Mouse (Mus musculus): ENCODE data around the gene Rap1b.

Gene Rap1b

DNA sequence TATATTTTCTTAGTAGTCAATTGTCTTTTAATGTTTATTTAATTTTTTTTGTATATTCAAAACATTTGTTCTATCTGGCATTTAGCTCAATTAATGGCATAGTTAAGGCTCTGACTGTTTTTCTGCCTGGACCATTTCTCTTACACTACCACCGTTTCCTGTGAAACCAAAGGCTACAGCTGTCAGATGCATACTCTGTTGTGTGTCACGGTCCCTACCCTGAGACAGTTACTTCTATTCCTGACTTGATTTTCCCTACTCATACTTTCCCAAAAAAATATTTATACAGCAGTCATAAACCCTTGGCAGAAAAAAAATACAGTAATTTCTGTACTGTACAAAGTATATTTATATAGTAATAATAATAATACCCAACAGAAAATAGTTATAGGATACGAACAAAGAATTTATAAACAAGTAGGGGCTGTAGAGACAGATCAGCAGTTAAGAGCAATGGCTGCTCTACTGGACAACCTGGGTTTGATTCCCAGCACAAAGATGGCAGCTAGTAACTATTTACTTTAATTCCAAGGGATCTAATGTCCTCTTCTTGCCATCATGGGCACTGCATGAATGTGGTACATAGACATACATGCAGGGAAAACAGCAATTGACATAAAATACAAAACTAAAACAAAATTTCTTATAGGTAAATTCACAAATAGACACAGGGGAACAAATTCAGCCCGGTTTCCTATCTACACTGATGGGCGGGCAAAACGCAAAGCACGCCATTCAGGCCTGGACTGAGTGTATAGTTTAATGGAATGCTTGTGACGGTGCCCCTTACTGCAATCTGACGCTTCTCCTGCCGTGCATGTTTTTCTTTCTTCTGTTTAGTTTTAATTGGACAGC lies 78.3 kb downstream of the Rap1b start:
- no peak for DNase-seq

- DNase-seq = no peak
These were observed 79.0 kb downstream of the Rap1b start for GRCm38 (mm10) chr10:117766896-117767160.

DNA sequence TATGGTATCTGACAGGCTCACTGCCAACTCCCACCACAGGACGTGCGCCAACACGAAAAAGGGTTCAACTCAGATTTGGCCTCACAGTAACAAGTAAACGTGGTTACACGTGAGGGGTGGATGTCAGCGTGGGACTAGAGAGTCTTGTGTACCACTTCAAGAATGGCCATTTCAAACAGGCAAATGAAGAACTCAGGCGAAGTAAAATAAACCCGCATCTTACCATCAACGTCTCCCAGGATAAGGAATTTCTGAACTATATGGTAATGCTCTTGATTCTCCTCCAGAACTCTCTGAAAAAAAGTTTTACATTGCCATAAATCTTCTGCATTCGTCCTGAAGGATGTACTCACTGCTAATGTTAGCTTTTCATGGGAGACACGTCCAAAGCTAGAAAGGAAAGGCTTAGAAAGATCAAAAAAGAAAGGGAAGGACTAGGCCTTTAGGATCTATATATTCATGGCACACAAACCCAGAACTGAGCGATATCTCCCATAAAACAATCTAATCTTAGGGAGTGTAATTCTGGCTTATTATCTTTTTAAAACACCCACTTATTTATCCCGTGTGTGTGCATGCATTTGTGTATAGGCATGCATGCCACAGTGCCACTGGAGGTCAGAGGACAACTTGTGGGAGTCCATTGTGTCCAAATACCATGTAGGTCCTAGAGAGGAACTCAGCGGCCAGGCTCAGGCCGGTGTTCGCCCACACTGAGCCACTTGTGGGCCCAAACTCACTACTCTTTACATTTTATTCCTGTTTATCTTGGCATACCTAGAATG lies 79.5 kb downstream of the Rap1b start:
- no peak for DNase-seq

DNA sequence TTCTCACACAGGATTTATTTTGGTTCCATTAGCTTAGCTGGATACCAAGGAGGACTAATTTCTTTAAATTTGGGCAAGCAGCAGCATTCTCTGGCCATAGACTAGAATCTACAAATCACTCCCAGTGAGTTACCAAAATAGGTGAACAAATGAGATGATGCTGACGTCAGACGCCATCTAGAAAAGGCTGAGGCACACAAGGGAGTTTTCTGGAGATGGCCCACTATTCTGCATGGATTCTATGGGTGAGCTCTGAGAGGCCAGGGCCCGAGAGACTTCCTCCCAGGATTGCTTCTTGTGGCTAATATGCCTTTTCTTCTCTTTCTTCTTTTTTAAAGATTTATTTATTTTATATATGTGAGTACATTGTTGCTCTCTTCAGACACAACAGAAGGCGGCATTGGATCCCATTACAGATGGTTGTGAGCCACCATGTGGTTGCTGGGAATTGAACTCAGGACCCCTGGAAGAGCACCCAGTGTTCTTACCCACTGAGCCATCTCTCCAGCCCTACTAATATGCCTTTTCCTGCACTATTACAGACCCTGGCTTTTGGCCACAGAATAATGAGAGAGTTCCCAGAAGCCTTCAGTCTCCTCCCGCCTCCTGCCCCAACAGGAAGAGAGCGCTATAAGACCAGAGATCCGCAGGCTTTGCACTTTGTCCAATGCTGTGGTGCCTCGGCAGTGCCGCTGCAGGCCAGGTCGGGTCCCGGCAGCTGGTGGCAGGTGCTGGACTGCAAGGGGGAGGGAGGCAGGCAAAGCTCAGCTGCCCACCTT lies 80.5 kb downstream of the Rap1b start:
- no peak for DNase-seq

DNA sequence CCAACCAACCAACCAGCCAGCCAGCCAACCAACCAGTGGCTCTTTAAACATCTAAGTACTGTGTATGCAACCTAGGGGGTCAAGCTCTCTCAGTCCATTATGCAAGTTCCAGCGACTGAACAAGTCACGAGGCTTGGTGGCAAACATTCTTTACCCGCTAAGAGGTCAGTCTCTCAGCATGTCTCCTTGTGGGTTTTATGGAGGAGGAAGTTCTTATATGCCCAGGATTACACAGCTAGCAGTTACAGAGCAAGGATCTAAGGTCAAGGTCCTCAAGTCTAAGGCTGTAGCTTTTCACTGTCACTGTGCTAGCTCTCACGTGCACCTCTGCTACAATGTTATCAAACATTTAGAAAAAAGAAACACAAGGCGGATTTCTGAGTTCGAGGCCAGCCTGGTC lies 81.2 kb downstream of the Rap1b start:
- no peak for DNase-seq

All from cerebellum, adult 11-12 months (tissue).